Mouse (Mus musculus): ENCODE measurements around the gene Lifr.

GRCm38 (mm10) chr15:7150591-7150990 is 60.2 kb downstream of the Lifr start:
- TF ChIP-seq CTCF (IDR thresholded peaks at IDR 0.05; ENCODE audit: borderline replicate concordance, control insufficient read depth, extremely low read depth, insufficient read depth, low read length, poor library complexity) (no peak), POLR2A (IDR thresholded peaks at IDR 0.05; ENCODE audit: control insufficient read depth, extremely low read depth, insufficient read depth, low read length, poor library complexity) (no peak)

Measured in thymus, adult 2 months (tissue).